Mouse (Mus musculus): Measurements from ENCODE around the gene Hist1h2ae. TPM values are rescaled to one million over a fixed set of nuclear protein-coding genes. Genes with fewer than 3 reads are reported as not detected.

Hist1h2ae gene
- polyA plus RNA-seq, 1 experiment, result 1.3 TPM

- no peak for DNase-seq (ENCODE audit: low read depth)
Observed at GRCm38 (mm10) chr13:23521703-23522102, 49.3 kb downstream of the Hist1h2ae start.

Other genes starting within 250 kb of the Hist1h2ae start
- 2.6 and 2.9 TPM in 2 replicates for gene Zfp322a, start 202.0 kb downstream of the Hist1h2ae start, polyA plus RNA-seq (2012; rRNA removed)
- gene Abt1, start 147.4 kb downstream of the Hist1h2ae start, polyA plus RNA-seq (2012; rRNA removed), result 3.8 and 3.9 TPM in 2 replicates
- 0.09 TPM in 1 of 2 replicates, not detected in the other for gene Btn1a1, start 105.3 kb downstream of the Hist1h2ae start, polyA plus RNA-seq (2012; rRNA removed)
- 0.09 TPM in 1 of 2 replicates, not detected in the other for gene Btn2a2, start 82.4 kb downstream of the Hist1h2ae start, polyA plus RNA-seq (2012; rRNA removed)
- gene Hist1h4h, start 40.2 kb downstream of the Hist1h2ae start, polyA plus RNA-seq (2012; rRNA removed), result 50.9 and 92.4 TPM in 2 replicates
- 20.4 and 27.6 TPM in 2 replicates for gene Hist1h2af, start 37.3 kb downstream of the Hist1h2ae start, polyA plus RNA-seq (2012; rRNA removed)
- 1.5 and 2.8 TPM in 2 replicates for gene Hist1h3g, start 35.8 kb downstream of the Hist1h2ae start, polyA plus RNA-seq (2012; rRNA removed)
- gene Hist1h2bh, start 27.8 kb downstream of the Hist1h2ae start, polyA plus RNA-seq (2012; rRNA removed), result 0.61 and 0.81 TPM in 2 replicates
- gene Hist1h3f, start 27.2 kb downstream of the Hist1h2ae start, polyA plus RNA-seq (2012; rRNA removed), result 1.9 and 2.1 TPM in 2 replicates
- 3.9 and 8.5 TPM in 2 replicates for gene Hist1h4f, start 19.6 kb downstream of the Hist1h2ae start, polyA plus RNA-seq (2012; rRNA removed)
- 0.19 and 0.24 TPM in 2 replicates for gene Hist1h1d, start 18.0 kb downstream of the Hist1h2ae start, polyA plus RNA-seq (2012; rRNA removed)
- gene Hist1h3e, start 8.9 kb downstream of the Hist1h2ae start, polyA plus RNA-seq (2012; rRNA removed), result 11.9 and 13.2 TPM in 2 replicates
- gene Hist1h2bg, start 176 bp upstream of the Hist1h2ae start, polyA plus RNA-seq (2012; rRNA removed), result 18.7 and 22.4 TPM in 2 replicates
- gene Hist1h2bf, start 3.0 kb upstream of the Hist1h2ae start, polyA plus RNA-seq (2012; rRNA removed), result 2.0 and 2.9 TPM in 2 replicates
- 1.3 and 2.0 TPM in 2 replicates for gene Hist1h2ad, start 3.2 kb upstream of the Hist1h2ae start, polyA plus RNA-seq (2012; rRNA removed)
- gene Hist1h3d, start 4.5 kb upstream of the Hist1h2ae start, polyA plus RNA-seq (2012; rRNA removed), result 3.8 and 4.1 TPM in 2 replicates
- gene Hist1h4d, start 10.4 kb upstream of the Hist1h2ae start, polyA plus RNA-seq (2012; rRNA removed), result 6.9 and 9.6 TPM in 2 replicates
- 5.4 and 9.0 TPM in 2 replicates for gene Hist1h2be, start 49.9 kb upstream of the Hist1h2ae start, polyA plus RNA-seq (2012; rRNA removed)
- 3.1 and 3.9 TPM in 2 replicates for gene Hist1h1e, start 51.3 kb upstream of the Hist1h2ae start, polyA plus RNA-seq (2012; rRNA removed)
- gene Hist1h2ac, start 112.7 kb upstream of the Hist1h2ae start, polyA plus RNA-seq (2012; rRNA removed), result 0.32 and 0.63 TPM in 2 replicates
- gene Hist1h2bc, start 113.0 kb upstream of the Hist1h2ae start, polyA plus RNA-seq (2012; rRNA removed), result 245 and 281 TPM in 2 replicates
- not detected in 2 replicates for gene Hist1h1t, start 124.6 kb upstream of the Hist1h2ae start, polyA plus RNA-seq (2012; rRNA removed)
- gene Hist1h4c, start 127.2 kb upstream of the Hist1h2ae start, polyA plus RNA-seq (2012; rRNA removed), result 3.9 and 6.4 TPM in 2 replicates
- 21.7 and 43.9 TPM in 2 replicates for gene Hfe, start 139.6 kb upstream of the Hist1h2ae start, polyA plus RNA-seq (2012; rRNA removed)
- 70.6 and 72.3 TPM in 2 replicates for gene Hist1h1c, start 167.6 kb upstream of the Hist1h2ae start, polyA plus RNA-seq (2012; rRNA removed)
- 2.4 and 3.3 TPM in 2 replicates for gene Hist1h3c, start 174.4 kb upstream of the Hist1h2ae start, polyA plus RNA-seq (2012; rRNA removed)
- gene Hist1h2bb, start 175.5 kb upstream of the Hist1h2ae start, polyA plus RNA-seq (2012; rRNA removed), result 2.2 and 5.9 TPM in 2 replicates
- gene Hist1h2ab, start 179.9 kb upstream of the Hist1h2ae start, polyA plus RNA-seq (2012; rRNA removed), result 0.61 and 2.9 TPM in 2 replicates
- gene Hist1h3b, start 181.0 kb upstream of the Hist1h2ae start, polyA plus RNA-seq (2012; rRNA removed), result 1.4 and 3.1 TPM in 2 replicates
- 0.82 and 3.9 TPM in 2 replicates for gene Hist1h4b, start 185.8 kb upstream of the Hist1h2ae start, polyA plus RNA-seq (2012; rRNA removed)
- 5.8 and 9.3 TPM in 2 replicates for gene Hist1h4a, start 190.0 kb upstream of the Hist1h2ae start, polyA plus RNA-seq (2012; rRNA removed)
- 2.8 and 4.3 TPM in 2 replicates for gene Hist1h3a, start 191.2 kb upstream of the Hist1h2ae start, polyA plus RNA-seq (2012; rRNA removed)
- not detected in 2 replicates for gene Hist1h1a, start 192.4 kb upstream of the Hist1h2ae start, polyA plus RNA-seq (2012; rRNA removed)
- gene Trim38, start 198.7 kb upstream of the Hist1h2ae start, polyA plus RNA-seq (2012; rRNA removed), result 0.10 and 0.16 TPM in 2 replicates
- gene Slc17a2, start 235.8 kb upstream of the Hist1h2ae start, polyA plus RNA-seq (2012; rRNA removed), result 0.04 TPM in 1 of 2 replicates, not detected in the other

Measured in gonadal fat pad, adult 2 months (tissue).